Comparison of ENCODE assay signal across 25 mouse cellular contexts in genomic region chr10:83608596-83608995, GRCm38 (mm10).
"Had no signal": no experiment of that assay in that cellular context is flagged by ENCODE, and none has a peak within 500 bp of the region (broad histone marks: within the 10 kb centered on the region; RNA-seq: fewer than 3 reads in every experiment).

No protein-coding gene starts in this region.

- H3K9me3 ChIP-seq: heart, embryonic 12.5 days; hindbrain, embryonic 13.5 days; hindbrain, embryonic 15.5 days; kidney, embryonic 15.5 days; limb, embryonic 13.5 days; limb, embryonic 15.5 days; liver, embryonic 12.5 days had no signal

- H3K27me3 ChIP-seq: heart, embryonic 12.5 days; hindbrain, embryonic 13.5 days; hindbrain, embryonic 15.5 days; kidney, embryonic 15.5 days; limb, embryonic 13.5 days; limb, embryonic 15.5 days; liver, embryonic 12.5 days had no signal

- H3K4me3 ChIP-seq: gastrocnemius, adult 2 months; heart, embryonic 12.5 days; hindbrain, embryonic 13.5 days; hindbrain, embryonic 15.5 days; kidney, embryonic 15.5 days; limb, embryonic 13.5 days; limb, embryonic 15.5 days; liver, embryonic 12.5 days had no signal

- H3K27ac ChIP-seq: gastrocnemius, adult 2 months; hindbrain, embryonic 13.5 days; hindbrain, embryonic 15.5 days; hindbrain, postnatal 0 days; kidney, embryonic 15.5 days; kidney, postnatal 0 days; limb, embryonic 13.5 days; limb, embryonic 15.5 days; liver, embryonic 12.5 days; liver, embryonic 14.5 days had no signal

- H3K4me1 ChIP-seq: heart, embryonic 12.5 days; hindbrain, embryonic 15.5 days; kidney, embryonic 15.5 days; limb, embryonic 13.5 days; limb, embryonic 15.5 days; liver, embryonic 12.5 days had no signal

- H3K4me2 ChIP-seq: heart, embryonic 12.5 days; hindbrain, embryonic 13.5 days; hindbrain, embryonic 15.5 days; kidney, embryonic 15.5 days; limb, embryonic 13.5 days; limb, embryonic 15.5 days; liver, embryonic 12.5 days had no signal

- DNase-seq: gastrocnemius, adult 2 months; gastrocnemius, postnatal 14 days; gastrocnemius, postnatal 36 days; heart, adult 18-20 months; heart, postnatal 10 days; heart, postnatal 36 days; kidney, adult 11 months; kidney, adult 2 months; kidney, adult 9 months; kidney, postnatal 14 days; kidney, postnatal 36 days; layer of hippocampus, adult 9-11 months; layer of hippocampus, postnatal 36 days; left cerebral cortex, postnatal 4 days had no signal

- ATAC-seq: hindbrain, postnatal 0 days; intestine, embryonic 16.5 days; liver, embryonic 12.5 days had no signal

- H3K9ac ChIP-seq: heart, embryonic 12.5 days; hindbrain, embryonic 13.5 days; hindbrain, embryonic 15.5 days; kidney, embryonic 15.5 days; limb, embryonic 13.5 days; limb, embryonic 15.5 days; liver, embryonic 12.5 days; liver, embryonic 14.5 days had no signal
